ENCODE assay signal across 19 mouse cellular contexts in the genomic region with DNA sequence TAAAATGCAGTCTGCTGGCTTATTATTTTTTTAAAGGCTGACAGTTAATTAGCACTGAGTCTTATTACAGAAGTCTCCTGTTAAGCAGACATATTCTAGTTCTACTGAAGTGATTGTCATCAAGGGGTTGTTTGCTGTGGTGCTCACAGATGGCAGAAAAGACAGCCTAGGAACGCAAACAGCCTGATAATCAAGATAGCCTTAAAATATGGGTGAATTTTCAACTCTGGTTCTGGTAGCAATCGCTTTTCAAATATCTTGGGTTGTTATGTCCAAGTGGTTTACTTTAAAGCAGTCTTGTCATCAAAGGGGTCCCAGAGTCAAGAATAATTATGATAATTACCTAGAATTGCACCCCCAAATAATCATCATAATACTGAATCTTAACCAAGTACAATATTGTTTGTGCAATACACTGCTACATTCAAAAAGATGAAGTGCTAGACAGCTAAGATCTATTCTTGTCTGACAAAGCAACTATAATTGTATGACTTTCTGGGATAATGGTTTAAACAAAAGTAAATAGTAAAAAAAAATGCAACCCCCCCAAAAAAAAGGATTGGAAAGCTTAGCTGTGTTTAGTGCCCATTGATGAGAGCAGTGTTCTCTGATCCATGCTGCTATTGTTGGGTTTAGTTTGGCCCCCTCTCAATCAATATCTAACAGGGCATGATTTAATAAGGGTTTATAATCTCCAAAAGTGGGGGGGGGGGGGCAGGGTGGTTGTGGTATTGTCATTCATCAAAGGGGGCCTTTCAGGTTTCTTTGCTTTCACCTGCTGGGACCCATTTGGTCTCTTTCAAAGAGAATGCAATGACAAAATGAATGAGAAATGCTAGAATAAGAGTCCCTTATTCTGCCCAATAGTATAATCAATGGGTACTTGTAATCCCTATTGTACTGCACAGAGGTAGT.
A peak's percentile ranks its signal among the peaks of the same experiment; 100 is the strongest.
DNase-seq lines count a peak whose midpoint lies in the region; ATAC-seq and TF ChIP-seq lines count a peak whose summit lies in the region.
"Had no signal": no experiment of that assay in that cellular context is flagged by ENCODE, and none has a peak within 500 bp of the region (broad histone marks: within the 10 kb centered on the region; RNA-seq: fewer than 3 reads in every experiment).

No protein-coding gene starts in this region.

- no peaks in the 10 kb centered on the region for H3K4me1 ChIP-seq in hindbrain, embryonic 14.5 days (replicated peaks; ENCODE audit: control insufficient read depth, insufficient read depth, low read length)
- 0 out of 2 replicates have a peak, but pooled peaks cover 2% of the 10 kb centered on the region for H3K4me1 ChIP-seq in hindbrain, embryonic 10.5 days (replicated peaks)
- H3K4me1 ChIP-seq in forebrain, embryonic 14.5 days (ENCODE audit: control insufficient read depth, insufficient read depth, low read length) = peaks cover 26% of the 10 kb centered on the region
- H3K4me1 ChIP-seq in lung, postnatal 0 days (ENCODE audit: insufficient read depth, low read depth, low read length) = no peaks in the 10 kb centered on the region
- H3K4me1 ChIP-seq in thymus, adult 2 months (replicated peaks; ENCODE audit: control insufficient read depth, insufficient read depth, low read length) = no peaks in the 10 kb centered on the region
- H3K4me1 ChIP-seq: heart, embryonic 10.5 days; limb, embryonic 12.5 days; liver, embryonic 12.5 days had no signal

- H3K4me2 ChIP-seq in hindbrain, embryonic 14.5 days (replicated peaks) = no peak overlapping the region
- peak overlapping the region; percentile 28 for H3K4me2 ChIP-seq in forebrain, embryonic 14.5 days (ENCODE audit: low read length)
- no peak overlapping the region for H3K4me2 ChIP-seq in lung, postnatal 0 days (replicated peaks; ENCODE audit: low read depth, low read length)
- H3K4me2 ChIP-seq: limb, embryonic 12.5 days; liver, embryonic 12.5 days had no signal

- no peaks in the 10 kb centered on the region for H3K9me3 ChIP-seq in hindbrain, embryonic 14.5 days (ENCODE audit: control insufficient read depth, low read length)
- no peaks in the 10 kb centered on the region for H3K9me3 ChIP-seq in hindbrain, embryonic 10.5 days
- H3K9me3 ChIP-seq in forebrain, embryonic 14.5 days (replicated peaks; ENCODE audit: control insufficient read depth, low read length) = no peaks in the 10 kb centered on the region
- no peaks in the 10 kb centered on the region for H3K9me3 ChIP-seq in lung, postnatal 0 days (ENCODE audit: low read length)
- H3K9me3 ChIP-seq: heart, embryonic 10.5 days; limb, embryonic 12.5 days; liver, embryonic 12.5 days had no signal

- no peak for TF ChIP-seq POLR2A in brain, embryonic 14.5 days (IDR thresholded peaks at IDR 0.05; ENCODE audit: borderline replicate concordance, extremely low read depth, insufficient read depth, insufficient read length, poor library complexity, severe bottlenecking)
- no peak for TF ChIP-seq POLR2A in thymus, adult 2 months (IDR thresholded peaks at IDR 0.05; ENCODE audit: control insufficient read depth, extremely low read depth, insufficient read depth, low read length, poor library complexity)

- DNase-seq in hindbrain, embryonic 14.5 days (ENCODE audit: low spot score) = no peak
- DNase-seq in hindbrain, embryonic 10.5 days (ENCODE audit: low spot score) = no peak
- peak; percentile 23 for DNase-seq in ZHBTc4 (ENCODE audit: low read depth, low spot score)
- peak; percentile 94 for DNase-seq in brain, embryonic 14.5 days (ENCODE audit: low read depth)
- peak; percentile 91 for DNase-seq in forebrain, embryonic 14.5 days (ENCODE audit: low spot score)
- no peak for DNase-seq in lung, postnatal 0 days (ENCODE audit: low spot score)
- DNase-seq in thymus, adult 2 months = no peak
- DNase-seq: gastrocnemius, adult 2 months; kidney, adult 8-10 months; kidney, postnatal 14 days; layer of hippocampus, adult 9-11 months; lung, adult 2 months; lung, postnatal 36 days; right cerebral cortex, postnatal 14 days; thymus, adult 18-20 months had no signal

- 76% methylated on average over 2 of the region's 2 CpGs for WGBS in hindbrain, embryonic 14.5 days
- WGBS in hindbrain, embryonic 10.5 days = 81% methylated on average over 2 of the region's 2 CpGs
- WGBS in forebrain, embryonic 14.5 days = 9% methylated on average over 2 of the region's 2 CpGs
- 61% methylated on average over 2 of the region's 2 CpGs for WGBS in lung, postnatal 0 days
- WGBS in thymus, adult 2 months = 90% methylated on average over 2 of the region's 2 CpGs

- 0 out of 2 replicates have a peak, but pooled peaks have one; percentile 21 for ATAC-seq in hindbrain, embryonic 14.5 days (ENCODE audit: low FRiP score)
- peak; percentile 85 for ATAC-seq in forebrain, embryonic 14.5 days
- ATAC-seq in lung, postnatal 0 days = no peak
- ATAC-seq: liver, embryonic 12.5 days had no signal

- H3K27me3 ChIP-seq in hindbrain, embryonic 14.5 days (ENCODE audit: control insufficient read depth, insufficient read depth, low read length) = no peaks in the 10 kb centered on the region
- H3K27me3 ChIP-seq in hindbrain, embryonic 10.5 days (ENCODE audit: insufficient read depth, poor library complexity, severe bottlenecking) = peaks cover 9% of the 10 kb centered on the region
- no peaks in the 10 kb centered on the region for H3K27me3 ChIP-seq in forebrain, embryonic 14.5 days (replicated peaks; ENCODE audit: control insufficient read depth, insufficient read depth, low read length)
- H3K27me3 ChIP-seq in lung, postnatal 0 days (replicated peaks; ENCODE audit: insufficient read depth, low read length) = no peaks in the 10 kb centered on the region
- H3K27me3 ChIP-seq in thymus, adult 2 months (ENCODE audit: control insufficient read depth, insufficient read depth, low read length) = no peaks in the 10 kb centered on the region
- H3K27me3 ChIP-seq: limb, embryonic 12.5 days; liver, embryonic 12.5 days had no signal

- TF ChIP-seq CTCF in brain, embryonic 14.5 days (IDR thresholded peaks at IDR 0.05; ENCODE audit: borderline replicate concordance, extremely low read depth, insufficient read depth, insufficient read length) = no peak
- TF ChIP-seq CTCF in lung, postnatal 0 days (IDR thresholded peaks at IDR 0.05) = no peak
- TF ChIP-seq CTCF in thymus, adult 2 months (IDR thresholded peaks at IDR 0.05; ENCODE audit: borderline replicate concordance, control insufficient read depth, extremely low read depth, insufficient read depth, low read length, poor library complexity) = no peak

- no peak for TF ChIP-seq EP300 in lung, postnatal 0 days (IDR thresholded peaks at IDR 0.05)

- H3K36me3 ChIP-seq in hindbrain, embryonic 14.5 days (replicated peaks; ENCODE audit: control insufficient read depth, insufficient read depth) = no peaks in the 10 kb centered on the region
- no peaks in the 10 kb centered on the region for H3K36me3 ChIP-seq in hindbrain, embryonic 10.5 days
- no peaks in the 10 kb centered on the region for H3K36me3 ChIP-seq in forebrain, embryonic 14.5 days (ENCODE audit: control insufficient read depth, insufficient read depth, low read length)
- H3K36me3 ChIP-seq in lung, postnatal 0 days (ENCODE audit: insufficient read depth, low read length) = no peaks in the 10 kb centered on the region
- H3K36me3 ChIP-seq in thymus, adult 2 months (ENCODE audit: control insufficient read depth, insufficient read depth, low read length) = no peaks in the 10 kb centered on the region
- H3K36me3 ChIP-seq: heart, embryonic 10.5 days; limb, embryonic 12.5 days; liver, embryonic 12.5 days had no signal

- H3K27ac ChIP-seq in hindbrain, embryonic 14.5 days = no peak overlapping the region
- H3K27ac ChIP-seq in hindbrain, embryonic 10.5 days = no peak overlapping the region
- H3K27ac ChIP-seq in forebrain, embryonic 14.5 days (ENCODE audit: low read depth, low read length) = peak overlapping the region; percentile 94
- H3K27ac ChIP-seq in lung, postnatal 0 days (ENCODE audit: low read length) = no peak overlapping the region
- no peak overlapping the region for H3K27ac ChIP-seq in thymus, adult 2 months (ENCODE audit: control insufficient read depth, insufficient read depth, low read length)
- H3K27ac ChIP-seq: gastrocnemius, adult 2 months; heart, embryonic 10.5 days; limb, embryonic 12.5 days; liver, embryonic 12.5 days had no signal

- no peak overlapping the region for H3K4me3 ChIP-seq in hindbrain, embryonic 14.5 days (replicated peaks; ENCODE audit: low read length)
- no peak overlapping the region for H3K4me3 ChIP-seq in hindbrain, embryonic 10.5 days
- no peak overlapping the region for H3K4me3 ChIP-seq in forebrain, embryonic 14.5 days (ENCODE audit: low read depth, low read length)
- no peak overlapping the region for H3K4me3 ChIP-seq in lung, postnatal 0 days (ENCODE audit: low read depth, low read length)
- H3K4me3 ChIP-seq in thymus, adult 2 months (ENCODE audit: control insufficient read depth, insufficient read depth, low read length) = no peak overlapping the region
- H3K4me3 ChIP-seq: gastrocnemius, adult 2 months; heart, embryonic 10.5 days; limb, embryonic 12.5 days; liver, embryonic 12.5 days; myocyte had no signal

- no peak overlapping the region for H3K9ac ChIP-seq in hindbrain, embryonic 14.5 days
- peak overlapping the region; percentile 41; the same call in 1 of the 2 replicates for H3K9ac ChIP-seq in forebrain, embryonic 14.5 days (ENCODE audit: low read length)
- no peak overlapping the region for H3K9ac ChIP-seq in lung, postnatal 0 days (replicated peaks; ENCODE audit: low read depth)
- H3K9ac ChIP-seq: limb, embryonic 12.5 days; liver, embryonic 12.5 days had no signal

Comparison
In these comparisons a context has a peak if more than half of its experiments do, and no peak if none do; other contexts are left out.
1. DNase-seq: peak in ZHBTc4 (single experiment), brain, embryonic 14.5 days (single experiment) and forebrain, embryonic 14.5 days (single experiment); none in hindbrain, embryonic 14.5 days (single experiment), hindbrain, embryonic 10.5 days (single experiment), lung, postnatal 0 days (single experiment) and thymus, adult 2 months (single experiment).